ENCODE assay signal across 21 mouse cellular contexts in the genomic region with DNA sequence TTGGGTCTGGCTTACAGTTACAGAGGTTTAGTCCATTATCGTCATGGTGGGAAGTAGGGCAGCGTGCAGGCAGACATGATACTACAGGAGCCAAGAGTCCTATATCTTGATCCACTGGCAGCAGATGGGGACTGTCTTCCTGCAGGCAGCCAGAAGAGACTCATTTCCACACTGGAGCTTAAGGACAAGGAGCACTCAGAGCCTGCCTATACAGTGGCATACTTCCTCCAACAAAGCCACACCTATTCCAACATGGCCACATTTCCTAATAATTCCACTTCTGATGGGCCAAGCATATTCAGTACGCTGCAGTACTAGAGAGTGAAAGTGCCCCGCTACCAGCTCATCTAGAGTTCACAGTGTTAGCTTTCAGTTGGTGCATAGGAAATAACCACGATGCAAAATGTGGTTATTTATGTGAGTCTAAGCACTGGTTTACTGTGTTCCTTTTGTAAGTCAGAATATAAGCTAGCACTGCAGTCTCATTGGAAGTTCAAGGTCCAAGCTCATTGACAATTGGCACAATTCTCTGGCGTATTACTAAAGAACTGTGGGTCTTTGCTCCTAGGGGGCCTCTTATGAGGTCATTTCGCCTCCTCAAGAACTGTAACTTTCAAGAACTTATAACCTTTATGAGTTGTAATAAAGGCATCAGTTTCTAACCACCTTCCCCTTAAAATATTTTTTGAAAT.
DNase-seq lines count a peak whose midpoint lies in the region; ATAC-seq and TF ChIP-seq lines count a peak whose summit lies in the region.
"Had no signal": no experiment of that assay in that cellular context is flagged by ENCODE, and none has a peak within 500 bp of the region (broad histone marks: within the 10 kb centered on the region; RNA-seq: fewer than 3 reads in every experiment).

No protein-coding gene starts in this region.

- no peaks in the 10 kb centered on the region for H3K9me3 ChIP-seq in forebrain, embryonic 14.5 days (replicated peaks; ENCODE audit: control insufficient read depth, low read length)
- H3K9me3 ChIP-seq in forebrain, embryonic 11.5 days (ENCODE audit: control insufficient read depth, low read length) = no peaks in the 10 kb centered on the region
- H3K9me3 ChIP-seq in intestine, postnatal 0 days (ENCODE audit: control insufficient read depth) = no peaks in the 10 kb centered on the region
- H3K9me3 ChIP-seq: embryonic facial prominence, embryonic 10.5 days; heart, embryonic 10.5 days; hindbrain, embryonic 12.5 days had no signal

- 0 out of 2 replicates have a peak, but pooled peaks cover 11% of the 10 kb centered on the region for H3K4me1 ChIP-seq in forebrain, embryonic 14.5 days (ENCODE audit: control insufficient read depth, insufficient read depth, low read length)
- H3K4me1 ChIP-seq in forebrain, embryonic 11.5 days (replicated peaks; ENCODE audit: control insufficient read depth, insufficient read depth, low read length) = no peaks in the 10 kb centered on the region
- peaks cover 2% of the 10 kb centered on the region; the same call in 1 of the 2 replicates for H3K4me1 ChIP-seq in intestine, postnatal 0 days (replicated peaks; ENCODE audit: control insufficient read depth, insufficient read depth, low read length)

- no peak overlapping the region for H3K9ac ChIP-seq in forebrain, embryonic 14.5 days (ENCODE audit: low read length)
- H3K9ac ChIP-seq in forebrain, embryonic 11.5 days (ENCODE audit: low read length) = no peak overlapping the region
- H3K9ac ChIP-seq in intestine, postnatal 0 days (ENCODE audit: low read depth, low read length) = no peak overlapping the region
- H3K9ac ChIP-seq: hindbrain, embryonic 12.5 days had no signal

- H3K27ac ChIP-seq in forebrain, embryonic 14.5 days (ENCODE audit: low read depth, low read length) = peak overlapping the region; percentile 17; the same call in 1 of the 2 replicates
- H3K27ac ChIP-seq in forebrain, embryonic 11.5 days (ENCODE audit: low read depth, low read length) = no peak overlapping the region
- no peak overlapping the region for H3K27ac ChIP-seq in gastrocnemius, adult 2 months
- peak overlapping the region; percentile 29 for H3K27ac ChIP-seq in intestine, postnatal 0 days (ENCODE audit: low read depth, low read length)
- H3K27ac ChIP-seq: embryonic facial prominence, embryonic 10.5 days; heart, embryonic 10.5 days; hindbrain, embryonic 12.5 days had no signal

- H3K27me3 ChIP-seq in forebrain, embryonic 14.5 days (replicated peaks; ENCODE audit: control insufficient read depth, insufficient read depth, low read length) = no peaks in the 10 kb centered on the region
- H3K27me3 ChIP-seq in forebrain, embryonic 11.5 days (ENCODE audit: control insufficient read depth, insufficient read depth, low read length) = no peaks in the 10 kb centered on the region
- no peaks in the 10 kb centered on the region for H3K27me3 ChIP-seq in intestine, postnatal 0 days (replicated peaks; ENCODE audit: control insufficient read depth, insufficient read depth, low read length)
- H3K27me3 ChIP-seq: CH12.LX; hindbrain, embryonic 12.5 days; Patski had no signal

- intact Hi-C loops in gastrocnemius, adult 2 months (cut with DNase I) = no loop called here
- intact Hi-C loops in gastrocnemius, postnatal 14 days (cut with DNase I; ENCODE audit: low total_unique reads) = no loop called here

- no peaks in the 10 kb centered on the region for H3K36me3 ChIP-seq in forebrain, embryonic 14.5 days (ENCODE audit: control insufficient read depth, insufficient read depth, low read length)
- no peaks in the 10 kb centered on the region for H3K36me3 ChIP-seq in forebrain, embryonic 11.5 days (ENCODE audit: control insufficient read depth, insufficient read depth, low read length)
- no peaks in the 10 kb centered on the region for H3K36me3 ChIP-seq in intestine, postnatal 0 days (ENCODE audit: control insufficient read depth, insufficient read depth)
- H3K36me3 ChIP-seq: heart, embryonic 10.5 days; hindbrain, embryonic 12.5 days had no signal

- 89% methylated on average over 7 of the region's 7 CpGs for WGBS in forebrain, embryonic 14.5 days
- 94% methylated on average over 7 of the region's 7 CpGs for WGBS in forebrain, embryonic 11.5 days
- 71% methylated on average over 7 of the region's 7 CpGs for WGBS in intestine, postnatal 0 days

- DNase-seq in forebrain, embryonic 14.5 days (ENCODE audit: low spot score) = no peak
- no peak for DNase-seq in forebrain, embryonic 11.5 days (ENCODE audit: low spot score)
- DNase-seq in gastrocnemius, adult 2 months = peak; percentile 15
- DNase-seq in gastrocnemius, postnatal 14 days = no peak
- DNase-seq in 416B (ENCODE audit: low read depth) = peak; percentile 47
- DNase-seq in right cerebral cortex, postnatal 14 days = no peak
- DNase-seq: cerebellum, adult 11-12 months; cerebellum, postnatal 10 days; gastrocnemius, postnatal 36 days; heart, adult 18-20 months; heart, postnatal 10 days; heart, postnatal 4 days had no signal

- TF ChIP-seq CTCF in gastrocnemius, adult 2 months (IDR thresholded peaks at IDR 0.05) = no peak
- no peak for TF ChIP-seq CTCF in intestine, postnatal 0 days (IDR thresholded peaks at IDR 0.05; ENCODE audit: low read depth)

- H3K4me2 ChIP-seq in forebrain, embryonic 14.5 days (ENCODE audit: low read length) = no peak overlapping the region
- no peak overlapping the region for H3K4me2 ChIP-seq in forebrain, embryonic 11.5 days (ENCODE audit: low read depth, low read length, severe bottlenecking)
- 0 out of 2 replicates have a peak overlapping the region, but pooled peaks have one; percentile 0 for H3K4me2 ChIP-seq in intestine, postnatal 0 days (replicated peaks; ENCODE audit: low read depth)
- H3K4me2 ChIP-seq: hindbrain, embryonic 12.5 days had no signal

- no peak overlapping the region for H3K4me3 ChIP-seq in forebrain, embryonic 14.5 days (ENCODE audit: low read depth, low read length)
- H3K4me3 ChIP-seq in forebrain, embryonic 11.5 days (ENCODE audit: low read depth, low read length) = no peak overlapping the region
- H3K4me3 ChIP-seq in gastrocnemius, adult 2 months = no peak overlapping the region
- H3K4me3 ChIP-seq in intestine, postnatal 0 days (ENCODE audit: low read depth, low read length) = no peak overlapping the region
- H3K4me3 ChIP-seq: embryonic facial prominence, embryonic 10.5 days; heart, embryonic 10.5 days; hindbrain, embryonic 12.5 days had no signal

- ATAC-seq in forebrain, embryonic 14.5 days = no peak
- no peak for ATAC-seq in forebrain, embryonic 11.5 days (replicated peaks; ENCODE audit: low FRiP score)
- peak; percentile 85 for ATAC-seq in intestine, postnatal 0 days
- ATAC-seq: activated CD4-positive, CD25-positive, alpha-beta regulatory T cell, adult 4 months; hindbrain, embryonic 16.5 days; inflammation-experienced regulatory T-cells, adult 6 months; Patski had no signal

Comparison
In these comparisons a context has a peak if more than half of its experiments do, and no peak if none do; other contexts are left out.
1. DNase-seq: peak in gastrocnemius, adult 2 months (single experiment) and 416B (single experiment); none in forebrain, embryonic 14.5 days (single experiment), forebrain, embryonic 11.5 days (single experiment), gastrocnemius, postnatal 14 days (single experiment) and right cerebral cortex, postnatal 14 days (single experiment).
2. H3K27ac ChIP-seq: peak in forebrain, embryonic 14.5 days (single experiment) and intestine, postnatal 0 days (single experiment); none in forebrain, embryonic 11.5 days (single experiment) and gastrocnemius, adult 2 months (single experiment).